Mouse (Mus musculus): ENCODE data around the gene Huwe1.

DNA sequence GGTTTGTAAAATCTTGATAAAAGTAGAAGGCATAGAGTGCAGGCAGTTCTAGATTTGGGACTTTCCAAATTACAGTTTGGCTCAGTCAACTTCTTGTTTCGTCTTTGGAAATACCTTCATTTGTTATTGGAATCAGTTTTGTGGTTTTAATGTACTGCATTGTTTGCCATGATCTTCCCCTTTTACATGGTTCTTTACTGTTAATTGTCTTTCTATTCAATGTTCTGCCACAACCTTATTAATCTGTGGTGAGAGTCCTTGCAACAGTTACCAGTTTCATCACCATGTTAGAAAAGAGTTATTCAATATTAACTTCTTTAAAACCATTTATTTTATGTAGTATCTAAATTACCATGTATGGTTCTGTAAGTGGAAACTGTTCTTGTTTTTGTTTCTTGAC lies 13.0 kb downstream of the Huwe1 start:
- TF ChIP-seq CTCF (IDR thresholded peaks at IDR 0.05; ENCODE audit: low read depth) (no peak), EP300 (IDR thresholded peaks at IDR 0.05; ENCODE audit: low read depth) (no peak)
